Mouse (Mus musculus): ENCODE measurements around the gene Rbm5. TPM values are rescaled to one million over a fixed set of nuclear protein-coding genes. Genes with fewer than 3 reads are reported as not detected.

The Rbm5 gene
- polyA plus RNA-seq, 1 experiment from 2014 or later, result 119 TPM

DNA sequence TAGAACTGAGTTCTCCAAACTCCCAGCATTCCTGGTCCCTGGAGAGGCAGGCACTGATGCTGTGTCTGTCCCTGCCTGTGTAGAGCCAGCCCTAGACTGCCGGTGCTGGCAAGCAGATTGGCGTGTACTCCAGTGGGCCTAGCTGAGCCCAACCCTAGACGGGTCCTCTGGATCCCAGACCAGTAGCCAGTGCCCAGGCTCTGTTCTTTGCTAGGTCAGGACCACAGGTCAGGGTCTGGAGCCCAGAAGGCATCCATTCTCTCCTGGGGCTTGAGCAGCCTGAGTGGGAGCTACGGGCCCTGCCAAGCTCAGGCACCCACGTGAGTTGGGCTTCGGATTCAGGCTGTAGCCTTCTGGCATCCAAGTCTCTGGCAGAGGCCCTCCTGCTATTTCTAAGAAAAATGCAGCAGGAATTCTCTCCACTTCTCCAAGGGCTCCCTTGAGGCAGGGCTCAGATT lies 70.7 kb downstream of the Rbm5 start:
- H3K36me3 ChIP-seq (ENCODE audit: insufficient read depth, low read length), result 0 out of 2 replicates have a peak, but pooled peaks cover 3% of the 10 kb centered on the region
- peak overlapping the region; percentile 87 for H3K27ac ChIP-seq (ENCODE audit: low read length)
- H3K4me3 ChIP-seq (ENCODE audit: low read depth, low read length), result no peak overlapping the region
- H3K9me3 ChIP-seq (ENCODE audit: low read length), result no peaks in the 10 kb centered on the region
- TF ChIP-seq CTCF (IDR thresholded peaks at IDR 0.05), result no peak
- TF ChIP-seq EP300 (IDR thresholded peaks at IDR 0.05), result no peak
- no peaks in the 10 kb centered on the region for H3K27me3 ChIP-seq (replicated peaks; ENCODE audit: insufficient read depth, low read length)
- ATAC-seq (no peak), DNase-seq (ENCODE audit: low spot score) (no peak)
- H3K9ac ChIP-seq (replicated peaks; ENCODE audit: low read depth), result no peak overlapping the region
- WGBS, result 39% methylated on average over 6 of the region's 6 CpGs
- H3K4me1 ChIP-seq (ENCODE audit: insufficient read depth, low read depth, low read length), result peaks cover 73% of the 10 kb centered on the region
- H3K4me2 ChIP-seq (replicated peaks; ENCODE audit: low read depth, low read length), result no peak overlapping the region

GRCm38 (mm10) chr9:107699376-107699980 lies 71.3 kb downstream of the Rbm5 start:
- WGBS, result 13% methylated on average over 9 of the region's 9 CpGs
- H3K36me3 ChIP-seq (ENCODE audit: insufficient read depth, low read length), result no peaks in the 10 kb centered on the region
- no peaks in the 10 kb centered on the region for H3K27me3 ChIP-seq (replicated peaks; ENCODE audit: insufficient read depth, low read length)
- ATAC-seq (no peak), DNase-seq (ENCODE audit: low spot score) (no peak)
- no peak overlapping the region for H3K4me3 ChIP-seq (ENCODE audit: low read depth, low read length)
- peak overlapping the region; percentile 87 for H3K27ac ChIP-seq (ENCODE audit: low read length)
- H3K9me3 ChIP-seq (ENCODE audit: low read length), result no peaks in the 10 kb centered on the region
- peaks cover 79% of the 10 kb centered on the region for H3K4me1 ChIP-seq (ENCODE audit: insufficient read depth, low read depth, low read length)
- TF ChIP-seq EP300 (IDR thresholded peaks at IDR 0.05) (no peak), CTCF (IDR thresholded peaks at IDR 0.05) (peak; percentile 16; the same call in 1 of the 2 replicates)
- 0 out of 2 replicates have a peak overlapping the region, but pooled peaks have one; percentile 6 for H3K4me2 ChIP-seq (replicated peaks; ENCODE audit: low read depth, low read length)
- H3K9ac ChIP-seq (replicated peaks; ENCODE audit: low read depth), result 0 out of 2 replicates have a peak overlapping the region, but pooled peaks have one; percentile 6

GRCm38 (mm10) chr9:107698611-107699190 lies 72.1 kb downstream of the Rbm5 start:
- H3K27ac ChIP-seq (ENCODE audit: low read length), result peak overlapping the region; percentile 87
- H3K4me2 ChIP-seq (replicated peaks; ENCODE audit: low read depth, low read length), result 0 out of 2 replicates have a peak overlapping the region, but pooled peaks have one; percentile 6
- WGBS, result 9% methylated on average over 14 of the region's 14 CpGs
- no peaks in the 10 kb centered on the region for H3K9me3 ChIP-seq (ENCODE audit: low read length)
- H3K4me1 ChIP-seq (ENCODE audit: insufficient read depth, low read depth, low read length), result peaks cover 73% of the 10 kb centered on the region
- DNase-seq (ENCODE audit: low spot score), result peak; percentile 58
- H3K27me3 ChIP-seq (replicated peaks; ENCODE audit: insufficient read depth, low read length), result no peaks in the 10 kb centered on the region
- peak; percentile 20; the same call in 1 of the 2 replicates for ATAC-seq
- H3K4me3 ChIP-seq (ENCODE audit: low read depth, low read length), result no peak overlapping the region
- peak overlapping the region; percentile 6; the same call in 1 of the 2 replicates for H3K9ac ChIP-seq (replicated peaks; ENCODE audit: low read depth)
- no peaks in the 10 kb centered on the region for H3K36me3 ChIP-seq (ENCODE audit: insufficient read depth, low read length)
- TF ChIP-seq CTCF (IDR thresholded peaks at IDR 0.05) (peak; percentile 56), EP300 (IDR thresholded peaks at IDR 0.05) (peak; percentile 58; the same call in 1 of the 2 replicates)

DNA sequence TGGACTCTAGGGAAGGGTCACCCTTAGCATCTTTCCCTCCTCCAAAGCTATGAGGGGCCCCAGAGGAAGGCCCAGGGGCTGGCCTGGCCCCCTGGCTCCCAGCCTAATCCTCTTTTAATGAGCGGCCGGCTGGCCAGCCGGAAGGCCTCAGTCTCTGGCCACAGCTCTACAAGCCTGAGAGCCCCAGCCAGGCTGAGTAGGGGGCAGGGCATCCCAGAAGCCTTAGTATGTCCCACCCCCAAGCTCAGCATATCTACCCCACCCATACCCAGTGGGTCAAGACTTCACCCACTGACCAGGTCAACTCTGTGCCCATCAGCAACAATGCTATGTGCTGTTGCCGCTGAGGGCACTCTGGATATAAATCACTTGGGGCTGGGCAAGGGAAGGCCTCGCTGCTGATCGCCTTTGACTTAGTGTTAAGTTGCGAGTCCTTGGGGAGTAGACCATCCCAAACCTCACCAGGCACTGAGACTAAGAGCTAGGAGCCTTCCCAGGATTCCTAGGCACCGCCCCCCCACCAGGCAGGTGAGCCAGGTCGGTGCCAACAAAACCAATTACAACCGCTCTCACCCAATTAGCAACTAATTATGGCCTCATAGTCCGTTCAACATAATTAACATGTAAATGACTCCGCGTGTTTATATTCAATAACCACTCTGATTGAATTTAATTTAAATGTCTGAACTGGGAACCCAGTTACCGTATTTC lies 72.8 kb downstream of the Rbm5 start:
- Histone ChIP-seq H3K4me2 (replicated peaks; ENCODE audit: low read depth, low read length) (0 out of 2 replicates have a peak overlapping the region, but pooled peaks have one; percentile 4), H3K4me3 (ENCODE audit: low read depth, low read length) (no peak overlapping the region), H3K27ac (ENCODE audit: low read length) (peak overlapping the region; percentile 87), H3K4me1 (ENCODE audit: insufficient read depth, low read depth, low read length) (peaks cover 66% of the 10 kb centered on the region), H3K36me3 (ENCODE audit: insufficient read depth, low read length) (no peaks in the 10 kb centered on the region), H3K9ac (replicated peaks; ENCODE audit: low read depth) (peak overlapping the region; percentile 6; the same call in 1 of the 2 replicates), H3K27me3 (replicated peaks; ENCODE audit: insufficient read depth, low read length) (no peaks in the 10 kb centered on the region), H3K9me3 (ENCODE audit: low read length) (no peaks in the 10 kb centered on the region)
- ATAC-seq, result peak; percentile 7
- DNase-seq (ENCODE audit: low spot score), result no peak
- no peak for TF ChIP-seq CTCF (IDR thresholded peaks at IDR 0.05)
- no peak for TF ChIP-seq EP300 (IDR thresholded peaks at IDR 0.05)
- 32% methylated on average over 14 of the region's 14 CpGs for WGBS

DNA sequence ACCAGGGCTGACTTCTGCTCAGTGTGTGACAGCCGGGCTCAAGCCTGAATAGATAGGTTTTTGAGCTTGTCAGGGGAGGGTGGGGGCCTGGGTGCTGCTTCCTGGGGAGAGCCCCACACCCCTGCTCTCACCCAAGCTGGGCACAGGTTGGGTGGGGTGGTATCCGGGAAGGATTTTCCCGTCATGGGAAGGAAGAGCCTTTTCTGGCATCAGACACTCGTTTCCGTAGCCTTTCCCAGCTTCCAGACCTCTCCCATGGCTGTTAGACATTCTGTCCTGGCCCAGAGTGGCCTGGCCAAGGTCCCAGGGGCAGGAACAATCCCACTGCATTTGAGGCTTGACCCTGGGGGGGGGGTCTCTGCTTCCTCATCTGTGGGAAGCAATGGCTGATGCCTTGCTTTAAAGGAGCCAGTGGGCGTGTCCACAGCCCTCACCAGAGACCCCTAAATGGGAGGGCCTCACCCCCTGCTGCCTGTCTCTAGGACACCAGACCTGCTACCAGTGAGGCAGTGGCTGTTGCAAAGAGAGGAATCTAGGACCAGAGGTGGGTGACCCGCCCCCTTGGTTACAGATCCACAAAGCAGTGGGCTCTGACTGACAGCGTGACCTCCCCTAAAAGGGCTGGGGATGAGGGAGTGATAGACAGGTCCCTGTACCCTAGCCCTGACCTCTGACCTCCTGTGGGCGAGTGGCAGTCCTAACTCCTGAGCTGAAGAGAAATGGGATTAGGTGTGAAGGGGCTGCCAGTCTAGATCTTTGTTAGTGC lies 73.8 kb downstream of the Rbm5 start:
- DNase-seq (ENCODE audit: low spot score) (peak; percentile 75), ATAC-seq (peak; percentile 65)
- Histone ChIP-seq H3K4me3 (ENCODE audit: low read depth, low read length) (no peak overlapping the region), H3K27ac (ENCODE audit: low read length) (peak overlapping the region; percentile 87), H3K9ac (replicated peaks; ENCODE audit: low read depth) (no peak overlapping the region), H3K27me3 (replicated peaks; ENCODE audit: insufficient read depth, low read length) (no peaks in the 10 kb centered on the region), H3K9me3 (ENCODE audit: low read length) (no peaks in the 10 kb centered on the region), H3K4me2 (replicated peaks; ENCODE audit: low read depth, low read length) (no peak overlapping the region), H3K4me1 (ENCODE audit: insufficient read depth, low read depth, low read length) (peaks cover 59% of the 10 kb centered on the region), H3K36me3 (ENCODE audit: insufficient read depth, low read length) (no peaks in the 10 kb centered on the region; the same call in 1 of the 2 replicates)
- 51% methylated on average over 9 of the region's 9 CpGs for WGBS
- TF ChIP-seq EP300 (IDR thresholded peaks at IDR 0.05) (peak; percentile 96), CTCF (IDR thresholded peaks at IDR 0.05) (no peak)
